Mouse (Mus musculus) midbrain, embryonic 10.5 days (tissue): ENCODE data around the gene Ctla4. TPM values are rescaled to one million over a fixed set of nuclear protein-coding genes. Genes with fewer than 3 reads are reported as not detected.

Source experiments
- DNase-seq: peaks from one replicate; pipeline ENCODE4 v3.0.0-alpha.2; 2017; ENCODE audit warnings: low spot score
- H3K27ac ChIP-seq: fragments of 300-500 bp; sonication (generic); replicated peaks from 2 replicates; pipeline ENCODE4 v1.5.1; 2016; ENCODE audit warnings: mild to moderate bottlenecking
- H3K27me3 ChIP-seq: fragments of 300-500 bp; sonication (generic); 2 replicates; pipeline ENCODE4 v1.6.1; 2016; ENCODE audit warnings: low read depth, mild to moderate bottlenecking; ENCODE audit not compliant: poor library complexity, severe bottlenecking
- H3K36me3 ChIP-seq: fragments of 300-500 bp; sonication (generic); 2 replicates; pipeline ENCODE4 v1.6.1; 2016; ENCODE audit warnings: mild to moderate bottlenecking, moderate library complexity
- H3K4me1 ChIP-seq: fragments of 300-500 bp; sonication (generic); 2 replicates; pipeline ENCODE4 v1.6.1; 2016
- H3K4me3 ChIP-seq: fragments of 300-500 bp; sonication (generic); 2 replicates; pipeline ENCODE4 v1.5.1; 2016; ENCODE audit warnings: mild to moderate bottlenecking, moderate library complexity
- H3K9me3 ChIP-seq: fragments of 300-500 bp; sonication (generic); replicated peaks from 2 replicates; pipeline ENCODE4 v1.6.1; 2016; ENCODE audit warnings: mild to moderate bottlenecking
- WGBS: fragments of 180-500 bp; shearing (Covaris S2); methylation state at CpG from one replicate; pipeline ENCODE4 v1.1.7; 2016; 5-methylcytosine and 5-hydroxymethylcytosine counted together
- polyA plus RNA-seq: library from polyadenylated mRNA; unstranded; fragments of >200 nt; fragmentation: Nextera tagmentation; extraction: Ambion mirVana; gene quantifications from 2 replicates; pipeline ENCODE4 v1.2.1, GENCODE M21; 2016

Ctla4 gene
- polyA plus RNA-seq, 1 experiment from 2014 or later: not detected

GRCm38 (mm10) chr1:60909746-60910145 is 22.9 kb downstream of the Ctla4 start:
- H3K27me3 ChIP-seq: no peaks in the 10 kb centered on the region
- H3K27ac ChIP-seq: no peak overlapping the region
- no peaks in the 10 kb centered on the region for H3K4me1 ChIP-seq
- 70% methylated on average over 1 of the region's 1 CpGs for WGBS
- DNase-seq: no peak
- H3K4me3 ChIP-seq: no peak overlapping the region
- H3K36me3 ChIP-seq: no peaks in the 10 kb centered on the region
- no peaks in the 10 kb centered on the region for H3K9me3 ChIP-seq

- 29% methylated on average over 1 of the region's 1 CpGs for WGBS
- DNase-seq: no peak
- Histone ChIP-seq H3K27me3 (no peaks in the 10 kb centered on the region), H3K9me3 (no peaks in the 10 kb centered on the region), H3K27ac (no peak overlapping the region), H3K4me1 (no peaks in the 10 kb centered on the region), H3K36me3 (no peaks in the 10 kb centered on the region), H3K4me3 (no peak overlapping the region)
Observed at GRCm38 (mm10) chr1:60910796-60911195, 24.0 kb downstream of the Ctla4 start.

- Histone ChIP-seq H3K27ac (no peak overlapping the region), H3K27me3 (no peaks in the 10 kb centered on the region), H3K9me3 (no peaks in the 10 kb centered on the region), H3K36me3 (no peaks in the 10 kb centered on the region), H3K4me1 (no peaks in the 10 kb centered on the region), H3K4me3 (no peak overlapping the region)
- WGBS: 89% methylated on average over 3 of the region's 3 CpGs
- DNase-seq: no peak
Observed at GRCm38 (mm10) chr1:60911631-60912030, 24.8 kb downstream of the Ctla4 start.

GRCm38 (mm10) chr1:60913305-60913704 is 26.5 kb downstream of the Ctla4 start:
- Histone ChIP-seq H3K4me3 (no peak overlapping the region), H3K27ac (no peak overlapping the region), H3K27me3 (no peaks in the 10 kb centered on the region), H3K4me1 (no peaks in the 10 kb centered on the region), H3K9me3 (no peaks in the 10 kb centered on the region), H3K36me3 (no peaks in the 10 kb centered on the region)
- WGBS: 90% methylated on average over 4 of the region's 4 CpGs
- DNase-seq: no peak

- 81% methylated on average over 10 of the region's 10 CpGs for WGBS
- no peaks in the 10 kb centered on the region for H3K27me3 ChIP-seq
- DNase-seq: no peak
Observed at GRCm38 (mm10) chr1:60916281-60916781, 29.5 kb downstream of the Ctla4 start.

GRCm38 (mm10) chr1:60920493-60921355 is 33.9 kb downstream of the Ctla4 start:
- no peak for DNase-seq
- Histone ChIP-seq H3K4me3 (no peak overlapping the region), H3K36me3 (no peaks in the 10 kb centered on the region), H3K4me1 (peaks cover 7% of the 10 kb centered on the region), H3K9me3 (no peaks in the 10 kb centered on the region), H3K27me3 (no peaks in the 10 kb centered on the region), H3K27ac (no peak overlapping the region)
- WGBS: 85% methylated on average over 24 of the region's 24 CpGs

More at GRCm38 (mm10) chr1:60916281-60916781, 29.5 kb downstream of the Ctla4 start:
- peaks cover 7% of the 10 kb centered on the region for H3K4me1 ChIP-seq
- no peak overlapping the region for H3K27ac ChIP-seq
- H3K36me3 ChIP-seq: no peaks in the 10 kb centered on the region
- H3K4me3 ChIP-seq: no peak overlapping the region
- H3K9me3 ChIP-seq: no peaks in the 10 kb centered on the region

GRCm38 (mm10) chr1:60929036-60929435 is 42.2 kb downstream of the Ctla4 start:
- H3K27ac ChIP-seq: no peak overlapping the region
- H3K4me1 ChIP-seq: no peaks in the 10 kb centered on the region
- H3K27me3 ChIP-seq: no peaks in the 10 kb centered on the region
- no peak for DNase-seq
- no peaks in the 10 kb centered on the region for H3K9me3 ChIP-seq
- no peak overlapping the region for H3K4me3 ChIP-seq
- 92% methylated on average over 3 of the region's 3 CpGs for WGBS
- H3K36me3 ChIP-seq: no peaks in the 10 kb centered on the region

- H3K9me3 ChIP-seq: no peaks in the 10 kb centered on the region
- 88% methylated on average over 7 of the region's 7 CpGs for WGBS
- DNase-seq: no peak
- H3K27ac ChIP-seq: no peak overlapping the region
- H3K36me3 ChIP-seq: no peaks in the 10 kb centered on the region
- no peaks in the 10 kb centered on the region for H3K27me3 ChIP-seq
- no peaks in the 10 kb centered on the region for H3K4me1 ChIP-seq
- H3K4me3 ChIP-seq: no peak overlapping the region
Observed at GRCm38 (mm10) chr1:60930397-60930796, 43.6 kb downstream of the Ctla4 start.

- H3K27ac ChIP-seq: no peak overlapping the region
- no peak for DNase-seq
- no peak overlapping the region for H3K4me3 ChIP-seq
- H3K27me3 ChIP-seq: no peaks in the 10 kb centered on the region
- no peaks in the 10 kb centered on the region for H3K36me3 ChIP-seq
- 70% methylated on average over 8 of the region's 8 CpGs for WGBS
- no peaks in the 10 kb centered on the region for H3K9me3 ChIP-seq
- H3K4me1 ChIP-seq: no peaks in the 10 kb centered on the region
Observed at GRCm38 (mm10) chr1:60935968-60936581, 49.3 kb downstream of the Ctla4 start.

DNA sequence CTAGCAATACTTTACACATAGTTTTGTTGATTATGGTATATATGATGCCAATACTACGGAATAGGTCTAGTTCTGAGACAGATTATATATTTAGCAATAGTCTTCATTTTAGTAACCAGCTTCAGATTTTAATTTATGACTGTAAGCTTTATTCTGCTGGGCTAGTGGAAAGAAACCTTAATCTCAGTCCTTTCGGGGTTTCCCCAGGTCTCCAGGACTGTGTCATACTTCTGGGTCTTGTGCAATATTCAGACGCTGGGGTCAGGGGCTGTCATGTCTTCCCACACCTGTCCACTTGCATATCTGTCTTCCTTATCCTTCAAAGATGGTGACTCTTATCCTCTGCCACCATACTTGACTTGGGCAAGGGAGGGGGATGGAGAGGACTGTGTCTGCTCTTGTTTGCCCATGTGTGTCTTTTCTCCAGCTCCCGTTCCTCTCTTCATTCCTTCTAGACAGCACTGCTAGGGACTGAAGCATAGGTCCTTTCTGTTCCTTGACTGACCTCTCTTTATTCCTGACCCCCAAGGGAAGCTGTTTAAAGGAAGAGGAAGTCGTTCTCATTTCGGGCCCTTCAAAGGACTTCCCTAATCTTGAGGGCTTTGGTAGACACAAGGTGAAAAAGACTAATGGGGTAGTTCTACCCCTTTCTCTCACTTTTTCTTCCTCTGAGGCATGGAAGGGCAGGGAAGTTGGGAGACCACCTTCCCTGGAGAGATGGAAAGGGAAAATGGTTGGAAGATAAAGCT is 50.3 kb downstream of the Ctla4 start:
- no peaks in the 10 kb centered on the region for H3K36me3 ChIP-seq
- DNase-seq: no peak
- H3K9me3 ChIP-seq: no peaks in the 10 kb centered on the region
- H3K27me3 ChIP-seq: no peaks in the 10 kb centered on the region
- whole genome bisulfite sequencing: 83% methylated on average over 6 of the region's 6 CpGs
- no peak overlapping the region for H3K27ac ChIP-seq
- no peak overlapping the region for H3K4me3 ChIP-seq
- no peaks in the 10 kb centered on the region for H3K4me1 ChIP-seq

GRCm38 (mm10) chr1:60938256-60938655 is 51.5 kb downstream of the Ctla4 start:
- DNase-seq: no peak
- Histone ChIP-seq H3K9me3 (no peaks in the 10 kb centered on the region), H3K27me3 (no peaks in the 10 kb centered on the region), H3K36me3 (no peaks in the 10 kb centered on the region), H3K4me3 (no peak overlapping the region), H3K4me1 (no peaks in the 10 kb centered on the region), H3K27ac (no peak overlapping the region)
- WGBS: 81% methylated on average over 2 of the region's 2 CpGs

DNA sequence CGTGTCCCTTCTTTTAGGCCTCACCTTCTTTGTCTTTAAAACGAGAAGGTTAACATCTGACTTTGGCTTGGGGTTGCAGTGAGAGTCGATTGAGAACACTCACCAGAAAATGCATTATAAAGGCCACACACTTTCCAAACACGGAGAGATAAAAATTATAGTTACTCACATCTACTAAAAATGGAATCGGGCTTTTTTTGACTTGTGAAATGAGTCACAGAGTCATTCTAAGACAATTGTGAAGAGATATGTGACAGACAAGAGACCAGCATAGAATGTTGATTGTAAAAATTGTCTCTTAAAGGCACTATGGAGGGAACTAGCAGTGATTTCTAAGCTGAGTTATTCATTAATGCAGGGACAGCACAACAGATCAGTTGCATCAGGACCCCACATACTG is 52.2 kb downstream of the Ctla4 start:
- DNase-seq: no peak
- H3K27me3 ChIP-seq: no peaks in the 10 kb centered on the region
- H3K9me3 ChIP-seq: no peaks in the 10 kb centered on the region
- no peaks in the 10 kb centered on the region for H3K4me1 ChIP-seq
- WGBS: 77% methylated on average over 5 of the region's 5 CpGs
- H3K4me3 ChIP-seq: no peak overlapping the region
- H3K27ac ChIP-seq: no peak overlapping the region
- H3K36me3 ChIP-seq: no peaks in the 10 kb centered on the region
